Mouse (Mus musculus) thymus, adult 2 months (tissue): ENCODE results near the gene Ky. TPM values are rescaled to one million over a fixed set of nuclear protein-coding genes. Genes with fewer than 3 reads are reported as not detected.

Experiments
- DNase-seq: peaks from one replicate; pipeline ENCODE4 v3.0.0; 2021
- H3K27ac ChIP-seq: fragments of 200-500 bp; 2 replicates; pipeline ENCODE4 v1.5.1; 2012; ENCODE audit warnings: low read length, control low read depth; ENCODE audit not compliant: control insufficient read depth, insufficient read depth
- H3K27me3 ChIP-seq: fragments of 200-500 bp; 2 replicates; pipeline ENCODE4 v1.6.1; 2012; ENCODE audit warnings: mild to moderate bottlenecking, low read length, moderate library complexity, mixed read lengths; ENCODE audit not compliant: control insufficient read depth, insufficient read depth
- H3K36me3 ChIP-seq: fragments of 200-500 bp; 2 replicates; pipeline ENCODE4 v1.6.1; 2012; ENCODE audit warnings: mild to moderate bottlenecking, low read length, moderate library complexity; ENCODE audit not compliant: control insufficient read depth, insufficient read depth
- H3K4me1 ChIP-seq: fragments of 200-500 bp; replicated peaks from 2 replicates; pipeline ENCODE4 v1.6.1; 2012; ENCODE audit warnings: low read length; ENCODE audit not compliant: control insufficient read depth, insufficient read depth
- H3K4me3 ChIP-seq: fragments of 200-500 bp; 2 replicates; pipeline ENCODE4 v1.5.1; 2012; ENCODE audit warnings: mild to moderate bottlenecking, low read length, control low read depth, moderate library complexity; ENCODE audit not compliant: control insufficient read depth, insufficient read depth
- CTCF ChIP-seq: fragments of 200-500 bp; IDR thresholded peaks from 2 replicates; pipeline ENCODE4 v1.5.1; 2012; ENCODE audit warnings: mild to moderate bottlenecking, control low read depth, low read length, moderate library complexity, borderline replicate concordance; ENCODE audit not compliant: control insufficient read depth, poor library complexity, insufficient read depth; ENCODE audit errors: extremely low read depth
- POLR2A ChIP-seq: fragments of 200-500 bp; IDR thresholded peaks from 2 replicates; pipeline ENCODE4 v1.6.1; 2012; ENCODE audit warnings: mild to moderate bottlenecking, low read length, control low read depth, moderate library complexity; ENCODE audit not compliant: control insufficient read depth, poor library complexity, insufficient read depth; ENCODE audit errors: extremely low read depth
- WGBS: fragments of 180-500 bp; shearing (Covaris S2); methylation state at CpG from one replicate; pipeline ENCODE4 v1.1.7; 2018; 5-methylcytosine and 5-hydroxymethylcytosine counted together
- polyA plus RNA-seq: library from polyadenylated mRNA; depleted of rRNA; stranded (reverse); fragments of >200 nt; gene quantifications from 2 replicates; pipeline ENCODE4 v1.2.3, GENCODE M21; 2012; rRNA removed

Ky gene
- polyA plus RNA-seq, 1 experiment: 0.89 TPM

- DNase-seq: no peak
- H3K36me3 ChIP-seq: peaks cover 29% of the 10 kb centered on the region
- TF ChIP-seq CTCF (no peak), POLR2A (no peak)
- H3K27me3 ChIP-seq: no peaks in the 10 kb centered on the region
- H3K4me1 ChIP-seq: no peaks in the 10 kb centered on the region
- 91% methylated on average over 6 of the region's 6 CpGs for WGBS
- H3K27ac ChIP-seq: no peak overlapping the region
- H3K4me3 ChIP-seq: no peak overlapping the region
Observed at GRCm38 (mm10) chr9:102594667-102595393, 89.3 kb downstream of the Ky start.

Other genes with a start within 250 kb of the Ky start
- gene Ephb1, start 151.1 kb upstream of the Ky start, polyA plus RNA-seq: 0.15 and 0.43 TPM in 2 replicates
- 34.6 and 35.3 TPM in 2 replicates for gene Anapc13, start 120.5 kb downstream of the Ky start, polyA plus RNA-seq
- gene Cep63, start 120.8 kb downstream of the Ky start, polyA plus RNA-seq: 4.9 and 6.1 TPM in 2 replicates
- 6.7 and 7.2 TPM in 2 replicates for gene Amotl2, start 210.9 kb downstream of the Ky start, polyA plus RNA-seq